Mouse (Mus musculus) neural tube, embryonic 11.5 days (tissue): ENCODE measurements around the gene Btg2. TPM values are rescaled to one million over a fixed set of nuclear protein-coding genes. Genes with fewer than 3 reads are reported as not detected.

Experiments
- ATAC-seq: fragments of 200-750 bp; cut with Nextera tagmentation; 2 replicates; pipeline ENCODE4 v1.8.0; 2017; ENCODE audit warnings: moderate number of reproducible peaks, mild to moderate bottlenecking, moderate TSS enrichment, moderate library complexity; ENCODE audit not compliant: insufficient read depth, low FRiP score, low TSS enrichment
- DNase-seq: peaks from one replicate; pipeline ENCODE4 v3.0.0-alpha.2; 2015; ENCODE audit warnings: low spot score
- H3K27ac ChIP-seq: fragments of 300-500 bp; sonication (generic); 2 replicates; pipeline ENCODE4 v1.5.1; 2014; ENCODE audit warnings: low read depth, mild to moderate bottlenecking, low read length
- H3K27me3 ChIP-seq: fragments of 300-500 bp; sonication (generic); 2 replicates; pipeline ENCODE4 v1.6.1; 2014; ENCODE audit warnings: mild to moderate bottlenecking, low read length, mixed read lengths; ENCODE audit not compliant: control insufficient read depth, insufficient read depth
- H3K36me3 ChIP-seq: fragments of 300-500 bp; sonication (generic); 2 replicates; pipeline ENCODE4 v1.6.1; 2014; ENCODE audit warnings: mild to moderate bottlenecking, low read length, moderate library complexity, mixed read lengths; ENCODE audit not compliant: control insufficient read depth, insufficient read depth
- H3K4me1 ChIP-seq: fragments of 300-500 bp; sonication (generic); 2 replicates; pipeline ENCODE4 v1.6.1; 2014; ENCODE audit warnings: low read length, mixed read lengths; ENCODE audit not compliant: control insufficient read depth, insufficient read depth
- H3K4me2 ChIP-seq: fragments of 300-500 bp; sonication (generic); 2 replicates; pipeline ENCODE4 v1.6.1; 2014; ENCODE audit warnings: low read depth, mild to moderate bottlenecking, moderate library complexity
- H3K4me3 ChIP-seq: fragments of 300-500 bp; sonication (generic); 2 replicates; pipeline ENCODE4 v1.5.1; 2014; ENCODE audit warnings: low read depth, low read length
- H3K9ac ChIP-seq: fragments of 300-500 bp; sonication (generic); 2 replicates; pipeline ENCODE4 v1.6.1; 2014; ENCODE audit warnings: mild to moderate bottlenecking, low read length
- H3K9me3 ChIP-seq: fragments of 300-500 bp; sonication (generic); 2 replicates; pipeline ENCODE4 v1.6.1; 2016; ENCODE audit warnings: low read length; ENCODE audit not compliant: control insufficient read depth
- WGBS: fragments of 180-500 bp; shearing (Covaris S2); extraction: QIAGEN DNeasy Blood & Tissue Kit; methylation state at CpG from one replicate; pipeline ENCODE4 v1.1.7; 2014; 5-methylcytosine and 5-hydroxymethylcytosine counted together
- polyA plus RNA-seq: library from polyadenylated mRNA; unstranded; fragments of >200 nt; fragmentation: Nextera tagmentation; extraction: Ambion mirVana; gene quantifications from 2 replicates; pipeline ENCODE4 v1.2.1, GENCODE M21; 2014

Gene Btg2
- polyA plus RNA-seq, 1 experiment from 2014 or later = 110 TPM

DNA sequence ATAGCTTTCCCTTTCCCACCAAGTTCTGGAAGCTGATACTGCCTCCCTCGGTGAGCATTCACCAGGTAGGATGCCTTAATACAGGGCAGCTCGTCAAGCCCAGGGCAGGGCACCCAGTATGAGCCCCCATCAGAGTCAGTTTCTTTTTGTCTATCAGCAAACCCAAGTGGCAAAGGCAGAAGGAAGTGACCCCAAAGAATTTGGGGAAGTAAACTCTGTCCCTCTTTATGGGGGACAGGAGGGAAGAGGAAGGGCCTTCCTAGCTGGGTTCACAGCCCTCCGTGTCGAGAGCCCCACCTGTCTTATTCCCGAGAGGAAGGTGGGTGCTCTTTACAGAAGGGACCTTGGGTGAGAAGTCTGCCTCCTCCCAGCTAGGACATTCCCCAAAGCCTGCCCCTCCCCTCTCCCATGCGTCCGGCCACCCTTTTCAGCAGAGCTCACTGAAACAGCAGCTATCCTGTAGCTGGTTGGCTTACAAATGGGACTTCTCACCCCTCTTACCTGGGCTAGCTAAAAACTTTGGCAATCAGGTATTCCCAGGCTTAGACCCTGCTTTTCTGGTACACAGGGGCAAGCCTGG is 16.2 kb upstream of the Btg2 start:
- H3K9me3 ChIP-seq = no peaks in the 10 kb centered on the region
- H3K27ac ChIP-seq = no peak overlapping the region
- H3K27me3 ChIP-seq = no peaks in the 10 kb centered on the region
- DNase-seq (no peak), ATAC-seq (no peak)
- H3K4me3 ChIP-seq = no peak overlapping the region
- WGBS = 63% methylated on average over 7 of the region's 7 CpGs
- H3K4me1 ChIP-seq = peaks cover 22% of the 10 kb centered on the region
- no peak overlapping the region for H3K4me2 ChIP-seq
- H3K9ac ChIP-seq = no peak overlapping the region
- H3K36me3 ChIP-seq = no peaks in the 10 kb centered on the region

- WGBS = 70% methylated on average over 13 of the region's 13 CpGs
- H3K36me3 ChIP-seq = no peaks in the 10 kb centered on the region
- peak overlapping the region; percentile 49 for H3K9ac ChIP-seq
- H3K4me1 ChIP-seq = peaks cover 17% of the 10 kb centered on the region
- H3K27ac ChIP-seq = peak overlapping the region; percentile 62; the same call in 1 of the 2 replicates
- H3K9me3 ChIP-seq = no peaks in the 10 kb centered on the region
- no peaks in the 10 kb centered on the region for H3K27me3 ChIP-seq
- H3K4me3 ChIP-seq = no peak overlapping the region; the same call in 1 of the 2 replicates
- no peak for ATAC-seq
- H3K4me2 ChIP-seq = peak overlapping the region; percentile 58
- DNase-seq = no peak
These were observed 15.0 kb upstream of the Btg2 start for GRCm38 (mm10) chr1:134093771-134094526.

DNA sequence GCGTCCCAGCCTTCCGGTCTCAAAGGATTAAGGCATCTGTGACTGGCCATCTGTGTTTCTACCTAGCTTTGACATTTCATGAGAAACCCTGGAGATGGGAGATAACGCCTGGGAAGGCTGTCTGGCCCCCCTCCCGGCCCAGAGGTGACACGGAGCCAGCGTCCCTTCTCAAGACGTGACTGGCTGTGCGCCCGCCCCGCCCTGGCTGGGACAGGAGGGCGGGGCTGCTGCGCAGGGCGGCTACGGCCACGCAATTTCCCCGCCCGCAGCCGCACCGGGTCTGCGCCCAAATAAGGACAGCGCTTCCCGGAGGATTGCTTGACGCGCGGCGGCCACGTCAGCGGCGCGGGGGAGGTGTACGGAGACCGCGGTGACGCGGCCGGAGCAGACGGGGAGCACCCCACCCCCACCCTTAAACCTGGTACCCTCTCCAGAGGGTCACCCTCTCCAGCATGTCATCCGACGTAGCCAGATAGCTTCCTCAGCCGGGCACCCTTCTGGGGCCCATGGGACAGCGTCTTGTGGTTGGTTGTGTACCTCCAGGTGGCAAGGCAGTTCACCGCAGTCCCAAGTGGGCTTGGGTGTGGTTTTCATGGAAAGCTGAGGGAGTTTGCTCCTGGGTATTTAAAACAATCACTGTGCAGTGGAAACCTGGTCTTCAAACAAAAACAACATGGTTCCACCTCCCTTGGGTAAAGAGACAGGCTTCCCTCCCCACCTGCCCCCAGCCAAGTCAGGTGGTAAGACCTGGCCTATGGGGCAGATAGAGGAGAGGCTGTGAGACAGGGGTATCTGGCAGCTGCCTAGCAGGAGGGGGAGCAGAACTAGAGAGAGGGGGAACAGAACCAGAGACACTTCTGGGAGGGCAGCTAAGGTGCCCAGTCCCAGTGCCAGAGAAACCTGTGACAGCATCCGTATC is 14.2 kb upstream of the Btg2 start:
- H3K4me2 ChIP-seq = peak overlapping the region; percentile 58
- peak; percentile 90 for DNase-seq
- H3K27ac ChIP-seq = peak overlapping the region; percentile 62
- no peaks in the 10 kb centered on the region for H3K27me3 ChIP-seq
- WGBS = 2% methylated on average over 43 of the region's 43 CpGs
- H3K9ac ChIP-seq = peak overlapping the region; percentile 49
- no peaks in the 10 kb centered on the region for H3K36me3 ChIP-seq
- H3K4me1 ChIP-seq = peaks cover 12% of the 10 kb centered on the region
- peak; percentile 67 for ATAC-seq
- H3K9me3 ChIP-seq = no peaks in the 10 kb centered on the region
- H3K4me3 ChIP-seq = peak overlapping the region; percentile 32

DNA sequence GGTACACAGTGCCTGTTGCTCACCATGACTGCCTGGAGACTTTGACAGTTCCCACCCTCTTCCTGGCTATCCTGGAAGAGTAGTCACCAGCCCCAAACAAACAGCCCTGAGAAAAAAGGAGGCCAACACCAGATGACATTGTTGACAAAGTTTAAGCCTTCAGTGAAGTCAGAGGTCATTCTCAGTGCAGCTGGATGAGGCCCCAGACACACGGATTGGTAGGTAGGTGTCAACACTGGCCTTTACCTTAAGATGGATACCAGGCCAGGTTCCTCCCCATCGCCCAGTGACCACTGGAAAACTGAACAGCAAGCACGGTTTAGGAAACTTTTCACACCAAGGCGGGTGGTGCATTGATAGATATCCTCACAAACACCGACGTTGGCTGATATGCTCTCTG is 13.4 kb upstream of the Btg2 start:
- ATAC-seq = no peak

DNA sequence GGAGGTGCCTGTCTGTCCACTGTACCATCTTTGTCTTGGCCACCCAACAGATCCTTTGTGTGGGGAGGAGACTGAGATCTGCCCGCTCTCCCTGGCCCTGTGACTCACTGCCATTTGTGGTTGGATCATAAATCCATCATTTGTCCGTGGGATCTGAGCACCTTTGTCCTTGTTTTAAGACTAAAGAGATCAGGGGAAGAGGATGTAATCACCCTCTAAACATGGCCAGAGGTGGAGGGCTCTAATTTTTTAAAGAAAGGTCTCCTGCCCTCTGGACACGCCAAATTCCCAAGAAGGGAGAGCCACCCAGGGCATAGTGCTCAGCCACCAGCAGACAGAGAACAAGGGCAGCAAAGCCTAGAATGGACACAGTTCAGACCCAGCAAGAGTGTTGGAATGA is 12.9 kb upstream of the Btg2 start:
- no peaks in the 10 kb centered on the region for H3K9me3 ChIP-seq
- no peak overlapping the region for H3K9ac ChIP-seq
- no peaks in the 10 kb centered on the region for H3K36me3 ChIP-seq
- H3K4me2 ChIP-seq = no peak overlapping the region
- H3K4me1 ChIP-seq = peaks cover 15% of the 10 kb centered on the region
- ATAC-seq (no peak), DNase-seq (no peak)
- H3K27me3 ChIP-seq = no peaks in the 10 kb centered on the region
- WGBS = 72% methylated on average over 3 of the region's 3 CpGs
- no peak overlapping the region for H3K4me3 ChIP-seq
- H3K27ac ChIP-seq = no peak overlapping the region

More for the DNA sequence above, 13.4 kb upstream of the Btg2 start:
- H3K9me3 ChIP-seq = no peaks in the 10 kb centered on the region
- peaks cover 12% of the 10 kb centered on the region for H3K4me1 ChIP-seq
- H3K4me2 ChIP-seq = peak overlapping the region; percentile 58
- H3K27me3 ChIP-seq = no peaks in the 10 kb centered on the region
- 34% methylated on average over 6 of the region's 6 CpGs for WGBS
- DNase-seq = no peak
- peak overlapping the region; percentile 49 for H3K9ac ChIP-seq
- peak overlapping the region; percentile 32 for H3K4me3 ChIP-seq
- H3K27ac ChIP-seq = peak overlapping the region; percentile 62
- H3K36me3 ChIP-seq = no peaks in the 10 kb centered on the region

- WGBS = 92% methylated on average over 7 of the region's 7 CpGs
- no peak for ATAC-seq
These were observed 10.2 kb upstream of the Btg2 start for GRCm38 (mm10) chr1:134089074-134089473.

DNA sequence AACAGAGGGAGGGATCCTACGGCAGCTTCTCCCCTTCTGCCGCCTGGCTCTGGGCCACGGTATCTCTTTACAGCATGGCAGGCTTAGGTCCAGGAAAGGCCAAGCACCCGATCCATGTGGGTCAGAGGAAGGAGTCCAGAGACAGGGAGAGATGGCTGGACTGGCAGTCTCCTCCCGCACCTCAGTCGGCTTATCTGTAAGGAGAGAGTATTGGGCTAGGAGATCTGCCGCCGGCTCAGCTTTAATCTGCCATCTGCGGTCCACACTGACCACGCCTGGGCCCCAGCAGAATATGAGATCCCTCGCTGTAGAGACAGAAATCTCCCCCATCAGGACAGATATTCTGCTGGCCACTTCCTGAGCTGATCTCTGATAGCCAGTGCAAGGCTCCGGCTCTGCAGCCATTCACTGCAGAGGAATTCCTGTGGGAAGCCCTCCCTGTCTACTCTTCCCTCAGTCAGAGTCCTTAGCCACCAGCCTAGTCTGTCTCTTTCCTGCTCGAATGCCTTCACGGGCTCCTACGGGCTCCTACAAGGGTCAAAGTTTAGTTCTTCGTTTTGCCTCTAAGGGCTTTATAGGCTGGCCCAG is 8.0 kb upstream of the Btg2 start:
- H3K27me3 ChIP-seq = no peaks in the 10 kb centered on the region
- peaks cover 14% of the 10 kb centered on the region for H3K4me1 ChIP-seq
- ATAC-seq (no peak), DNase-seq (no peak)
- H3K4me2 ChIP-seq = peak overlapping the region; percentile 12; the same call in 1 of the 2 replicates
- WGBS = 57% methylated on average over 16 of the region's 16 CpGs
- no peaks in the 10 kb centered on the region for H3K9me3 ChIP-seq
- H3K27ac ChIP-seq = 0 out of 2 replicates have a peak overlapping the region, but pooled peaks have one; percentile 27
- no peak overlapping the region for H3K4me3 ChIP-seq
- H3K9ac ChIP-seq = peak overlapping the region; percentile 32; the same call in 1 of the 2 replicates
- H3K36me3 ChIP-seq = no peaks in the 10 kb centered on the region

More at GRCm38 (mm10) chr1:134089074-134089473, 10.2 kb upstream of the Btg2 start:
- DNase-seq = no peak
- Histone ChIP-seq H3K27ac (no peak overlapping the region), H3K4me1 (peaks cover 26% of the 10 kb centered on the region), H3K9me3 (no peaks in the 10 kb centered on the region), H3K27me3 (no peaks in the 10 kb centered on the region), H3K36me3 (no peaks in the 10 kb centered on the region), H3K9ac (no peak overlapping the region), H3K4me3 (no peak overlapping the region), H3K4me2 (no peak overlapping the region)

DNA sequence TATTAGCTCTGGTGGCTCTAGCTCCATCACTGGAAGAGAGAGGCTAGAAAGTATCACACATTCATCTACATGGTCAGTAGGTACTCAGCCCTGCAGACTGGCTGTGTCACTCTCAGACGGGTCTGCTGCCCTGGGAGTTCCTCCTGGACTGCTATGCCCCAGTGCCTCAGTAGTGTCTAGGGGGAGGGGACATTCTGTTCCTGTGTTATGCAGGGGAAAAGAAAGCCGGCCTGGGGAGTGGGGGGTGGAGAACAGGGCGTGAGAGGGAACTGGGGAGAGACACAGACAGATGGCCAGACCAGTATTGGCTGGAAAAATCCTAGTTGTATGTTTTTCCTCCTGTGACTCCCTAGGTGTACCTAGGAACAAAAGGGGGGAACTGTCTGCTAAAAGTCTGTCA is 7.1 kb upstream of the Btg2 start:
- no peak overlapping the region for H3K4me2 ChIP-seq
- DNase-seq = no peak
- no peak for ATAC-seq
- H3K4me1 ChIP-seq = peaks cover 14% of the 10 kb centered on the region
- no peaks in the 10 kb centered on the region for H3K36me3 ChIP-seq
- no peaks in the 10 kb centered on the region for H3K9me3 ChIP-seq
- no peaks in the 10 kb centered on the region for H3K27me3 ChIP-seq
- no peak overlapping the region for H3K27ac ChIP-seq
- no peak overlapping the region for H3K9ac ChIP-seq
- no peak overlapping the region for H3K4me3 ChIP-seq
- WGBS = 15% methylated on average over 3 of the region's 3 CpGs
